Mouse (Mus musculus): ENCODE measurements around the gene Ccdc148. TPM values are rescaled to one million over a fixed set of nuclear protein-coding genes. Genes with fewer than 3 reads are reported as not detected.

Gene Ccdc148
- polyA plus RNA-seq, 1 experiment = not detected

DNA sequence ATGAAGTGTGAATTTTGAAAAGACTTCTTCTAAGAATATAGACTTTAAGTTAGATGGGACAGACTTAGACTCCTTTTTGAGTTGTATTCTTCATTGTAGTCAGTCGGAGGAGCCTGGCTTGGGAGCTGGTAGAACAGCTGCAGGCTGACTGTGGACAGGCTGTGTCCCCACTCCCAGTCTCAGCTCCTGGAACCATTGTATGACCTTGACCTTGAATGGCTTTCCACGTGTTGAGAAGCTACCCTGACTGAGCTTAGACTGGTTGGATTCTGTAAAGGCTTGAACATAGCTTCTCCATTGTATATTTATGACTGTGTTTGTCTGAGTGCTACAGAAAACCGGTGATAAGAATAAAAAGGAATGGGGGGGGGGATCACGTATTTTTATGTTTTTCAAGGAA is 36.7 kb upstream of the Ccdc148 start:
- peaks cover 17% of the 10 kb centered on the region for H3K36me3 ChIP-seq (replicated peaks; ENCODE audit: low read length)
- no peak overlapping the region for H3K4me3 ChIP-seq (replicated peaks)
- peaks cover 23% of the 10 kb centered on the region for H3K4me1 ChIP-seq
- no peaks in the 10 kb centered on the region for H3K27me3 ChIP-seq (replicated peaks)
- no peaks in the 10 kb centered on the region for H3K9me3 ChIP-seq
- no peak for TF ChIP-seq GATA1 (IDR thresholded peaks at IDR 0.05; ENCODE audit: borderline replicate concordance, low read length)
- TF ChIP-seq FLI1 (IDR thresholded peaks at IDR 0.05; ENCODE audit: low read length) = no peak

- Histone ChIP-seq H3K4me1 (peaks cover 21% of the 10 kb centered on the region), H3K4me3 (replicated peaks) (no peak overlapping the region), H3K27me3 (replicated peaks) (no peaks in the 10 kb centered on the region), H3K36me3 (replicated peaks; ENCODE audit: low read length) (peaks cover 42% of the 10 kb centered on the region), H3K9me3 (no peaks in the 10 kb centered on the region)
- no peak for TF ChIP-seq GATA1 (IDR thresholded peaks at IDR 0.05; ENCODE audit: borderline replicate concordance, low read length)
- no peak for TF ChIP-seq FLI1 (IDR thresholded peaks at IDR 0.05; ENCODE audit: low read length)
Observed at GRCm38 (mm10) chr2:59193117-59193516, 32.6 kb upstream of the Ccdc148 start.

- Histone ChIP-seq H3K36me3 (replicated peaks; ENCODE audit: low read length) (peaks cover 50% of the 10 kb centered on the region), H3K27me3 (replicated peaks) (no peaks in the 10 kb centered on the region), H3K4me3 (replicated peaks) (no peak overlapping the region), H3K9me3 (no peaks in the 10 kb centered on the region), H3K4me1 (peaks cover 25% of the 10 kb centered on the region)
- no peak for TF ChIP-seq FLI1 (IDR thresholded peaks at IDR 0.05; ENCODE audit: low read length)
- no peak for TF ChIP-seq GATA1 (IDR thresholded peaks at IDR 0.05; ENCODE audit: borderline replicate concordance, low read length)
Observed at GRCm38 (mm10) chr2:59191466-59191865, 31.0 kb upstream of the Ccdc148 start.

DNA sequence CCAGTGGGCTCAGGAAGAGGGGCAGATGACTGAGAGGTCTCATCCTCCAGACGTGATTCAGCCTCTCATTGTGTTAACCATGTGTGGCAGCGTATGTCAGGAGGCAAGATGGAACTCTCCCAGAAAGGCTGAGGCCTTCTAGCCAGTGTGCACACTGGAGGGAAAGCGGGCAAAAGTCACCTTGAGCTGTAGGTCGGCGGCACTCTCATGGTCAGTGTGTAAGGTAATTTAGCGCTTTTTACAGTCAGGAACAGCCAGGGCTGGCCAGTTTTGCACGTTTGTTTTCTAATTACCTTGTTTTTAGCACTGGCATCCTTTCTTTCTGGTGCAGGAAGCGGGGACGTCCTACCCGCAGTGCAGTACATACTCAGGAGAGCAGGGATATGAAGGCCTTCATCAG is 29.7 kb upstream of the Ccdc148 start:
- peaks cover 48% of the 10 kb centered on the region for H3K36me3 ChIP-seq (replicated peaks; ENCODE audit: low read length)

DNA sequence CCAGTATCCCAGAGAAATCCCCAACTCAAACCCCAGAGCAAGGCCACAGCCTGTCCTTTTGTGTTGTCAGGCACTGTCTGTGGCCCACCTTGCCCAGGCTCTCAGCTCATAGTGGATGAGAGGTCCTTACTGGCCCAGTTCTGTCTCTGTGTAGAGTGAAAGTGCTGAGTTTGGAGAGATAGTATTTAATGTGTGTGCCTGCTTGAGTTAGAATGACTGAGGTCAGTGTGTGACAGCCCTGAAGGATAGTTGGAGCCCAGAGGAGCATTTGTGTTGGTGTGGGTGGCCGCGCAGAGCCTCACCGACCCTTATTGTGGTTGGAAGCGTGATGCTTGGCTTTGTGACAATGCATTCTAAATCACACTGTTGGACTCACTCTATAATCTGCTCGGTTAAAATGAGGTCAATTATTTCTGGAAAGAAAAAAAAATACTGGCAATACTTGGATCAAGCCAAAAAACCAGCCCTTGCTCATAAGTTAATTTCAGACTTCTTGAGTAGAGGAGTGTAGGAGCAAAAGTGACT is 29.2 kb upstream of the Ccdc148 start:
- Histone ChIP-seq H3K4me3 (replicated peaks) (no peak overlapping the region), H3K9me3 (no peaks in the 10 kb centered on the region)

More for the DNA sequence above, 29.7 kb upstream of the Ccdc148 start:
- TF ChIP-seq GATA1 (IDR thresholded peaks at IDR 0.05; ENCODE audit: borderline replicate concordance, low read length) (no peak), FLI1 (IDR thresholded peaks at IDR 0.05; ENCODE audit: low read length) (no peak)
- H3K4me3 ChIP-seq (replicated peaks) = no peak overlapping the region
- H3K27me3 ChIP-seq (replicated peaks) = no peaks in the 10 kb centered on the region
- no peaks in the 10 kb centered on the region for H3K9me3 ChIP-seq
- peaks cover 25% of the 10 kb centered on the region for H3K4me1 ChIP-seq

GRCm38 (mm10) chr2:59188306-59188705 is 27.8 kb upstream of the Ccdc148 start:
- TF ChIP-seq GATA1 (IDR thresholded peaks at IDR 0.05; ENCODE audit: borderline replicate concordance, low read length) (no peak), FLI1 (IDR thresholded peaks at IDR 0.05; ENCODE audit: low read length) (no peak)
- peaks cover 29% of the 10 kb centered on the region for H3K4me1 ChIP-seq
- H3K27me3 ChIP-seq (replicated peaks) = no peaks in the 10 kb centered on the region
- no peaks in the 10 kb centered on the region for H3K9me3 ChIP-seq
- H3K4me3 ChIP-seq (replicated peaks) = no peak overlapping the region
- H3K36me3 ChIP-seq (replicated peaks; ENCODE audit: low read length) = peaks cover 51% of the 10 kb centered on the region

More for the DNA sequence above, 29.2 kb upstream of the Ccdc148 start:
- no peaks in the 10 kb centered on the region for H3K27me3 ChIP-seq (replicated peaks)
- TF ChIP-seq GATA1 (IDR thresholded peaks at IDR 0.05; ENCODE audit: borderline replicate concordance, low read length) = no peak
- TF ChIP-seq FLI1 (IDR thresholded peaks at IDR 0.05; ENCODE audit: low read length) = no peak
- H3K36me3 ChIP-seq (replicated peaks; ENCODE audit: low read length) = peaks cover 48% of the 10 kb centered on the region
- H3K4me1 ChIP-seq = peaks cover 26% of the 10 kb centered on the region

- Histone ChIP-seq H3K4me1 (peaks cover 32% of the 10 kb centered on the region), H3K36me3 (replicated peaks; ENCODE audit: low read length) (peaks cover 45% of the 10 kb centered on the region), H3K9me3 (no peaks in the 10 kb centered on the region), H3K4me3 (replicated peaks) (no peak overlapping the region), H3K27me3 (replicated peaks) (no peaks in the 10 kb centered on the region)
- TF ChIP-seq FLI1 (IDR thresholded peaks at IDR 0.05; ENCODE audit: low read length) (no peak), GATA1 (IDR thresholded peaks at IDR 0.05; ENCODE audit: borderline replicate concordance, low read length) (no peak)
Observed at GRCm38 (mm10) chr2:59186966-59187365, 26.5 kb upstream of the Ccdc148 start.

- H3K4me1 ChIP-seq = peaks cover 41% of the 10 kb centered on the region
- H3K36me3 ChIP-seq (replicated peaks; ENCODE audit: low read length) = peaks cover 37% of the 10 kb centered on the region
- TF ChIP-seq GATA1 (IDR thresholded peaks at IDR 0.05; ENCODE audit: borderline replicate concordance, low read length) (no peak), FLI1 (IDR thresholded peaks at IDR 0.05; ENCODE audit: low read length) (no peak)
- no peak overlapping the region for H3K4me3 ChIP-seq (replicated peaks)
- H3K9me3 ChIP-seq = no peaks in the 10 kb centered on the region
- no peaks in the 10 kb centered on the region for H3K27me3 ChIP-seq (replicated peaks)
Observed at GRCm38 (mm10) chr2:59186122-59186521, 25.6 kb upstream of the Ccdc148 start.

GRCm38 (mm10) chr2:59184107-59185064 is 23.9 kb upstream of the Ccdc148 start:
- H3K4me1 ChIP-seq = peaks cover 47% of the 10 kb centered on the region
- no peaks in the 10 kb centered on the region for H3K27me3 ChIP-seq (replicated peaks)
- no peak overlapping the region for H3K4me3 ChIP-seq (replicated peaks)
- TF ChIP-seq FLI1 (IDR thresholded peaks at IDR 0.05; ENCODE audit: low read length) = no peak
- TF ChIP-seq GATA1 (IDR thresholded peaks at IDR 0.05; ENCODE audit: borderline replicate concordance, low read length) = no peak
- H3K36me3 ChIP-seq (replicated peaks; ENCODE audit: low read length) = peaks cover 23% of the 10 kb centered on the region
- no peaks in the 10 kb centered on the region for H3K9me3 ChIP-seq

DNA sequence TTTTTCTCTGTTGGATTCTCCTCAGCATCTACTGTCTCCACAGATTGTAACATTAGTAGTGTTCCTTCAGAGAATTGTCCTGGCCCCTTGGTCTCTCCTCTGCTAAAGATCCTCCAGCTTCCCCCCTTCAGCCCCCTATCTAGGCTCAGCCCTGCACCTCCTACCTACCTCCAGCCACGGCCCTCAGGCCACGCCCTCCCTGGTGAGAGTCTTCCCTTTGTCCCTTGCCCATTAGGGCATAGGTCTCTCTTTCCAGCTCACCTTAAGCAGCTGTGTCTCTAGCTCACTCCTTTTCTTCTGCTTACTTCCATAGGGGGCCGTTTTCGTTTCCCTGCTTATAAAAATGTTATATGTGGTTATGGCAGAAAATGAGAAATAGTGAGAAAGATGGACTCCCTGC is 23.1 kb upstream of the Ccdc148 start:
- H3K27me3 ChIP-seq (replicated peaks) = no peaks in the 10 kb centered on the region
- peaks cover 22% of the 10 kb centered on the region for H3K36me3 ChIP-seq (replicated peaks; ENCODE audit: low read length)
- no peak overlapping the region for H3K4me3 ChIP-seq (replicated peaks)
- TF ChIP-seq GATA1 (IDR thresholded peaks at IDR 0.05; ENCODE audit: borderline replicate concordance, low read length) (no peak), FLI1 (IDR thresholded peaks at IDR 0.05; ENCODE audit: low read length) (no peak)
- H3K9me3 ChIP-seq = no peaks in the 10 kb centered on the region
- H3K4me1 ChIP-seq = peaks cover 48% of the 10 kb centered on the region
